Mouse (Mus musculus) heart, adult 8-10 months (tissue): Measurements from ENCODE around the gene Ngf. TPM values are rescaled to one million over a fixed set of nuclear protein-coding genes. Genes with fewer than 3 reads are reported as not detected.
A peak's percentile ranks its signal among the peaks of the same experiment; 100 is the strongest.

Experiments
- DNase-seq: peaks from one replicate; pipeline ENCODE4 v3.0.0; 2022; ENCODE audit warnings: low spot score
- total RNA-seq, 4 experiments: library from RNA; stranded (reverse); gene quantifications; 2 replicates each; pipeline ENCODE4 v1.2.4; 2022

Ngf gene
- total RNA-seq, 4 experiments from 2014 or later: 4.2 to 7.9 (median 6.4) TPM

GRCm38 (mm10) chr3:102507666-102508260, 38.0 kb downstream of the Ngf start:
- no peak for DNase-seq

GRCm38 (mm10) chr3:102508455-102508854, 38.7 kb downstream of the Ngf start:
- DNase-seq: no peak

- DNase-seq: no peak
Measured at GRCm38 (mm10) chr3:102509601-102510000, 39.9 kb downstream of the Ngf start.

GRCm38 (mm10) chr3:102516937-102517336, 47.2 kb downstream of the Ngf start:
- DNase-seq: no peak

GRCm38 (mm10) chr3:102521061-102521460, 51.3 kb downstream of the Ngf start:
- DNase-seq: no peak

GRCm38 (mm10) chr3:102523711-102524110, 54.0 kb downstream of the Ngf start:
- DNase-seq: no peak

- no peak for DNase-seq
Measured at GRCm38 (mm10) chr3:102524951-102525350, 55.2 kb downstream of the Ngf start.

GRCm38 (mm10) chr3:102525856-102526255, 56.1 kb downstream of the Ngf start:
- peak; percentile 49 for DNase-seq

GRCm38 (mm10) chr3:102526481-102526880, 56.8 kb downstream of the Ngf start:
- DNase-seq: peak; percentile 46

- DNase-seq: no peak
Measured at GRCm38 (mm10) chr3:102534744-102535143, 65.0 kb downstream of the Ngf start.

- DNase-seq: peak; percentile 43
Measured at GRCm38 (mm10) chr3:102543646-102544045, 73.9 kb downstream of the Ngf start.

GRCm38 (mm10) chr3:102547536-102547935, 77.8 kb downstream of the Ngf start:
- DNase-seq: no peak

- DNase-seq: no peak
Measured at GRCm38 (mm10) chr3:102553935-102554670, 84.4 kb downstream of the Ngf start.

- peak; percentile 19 for DNase-seq
Measured at GRCm38 (mm10) chr3:102556108-102556507, 86.4 kb downstream of the Ngf start.

- DNase-seq: no peak
Measured at GRCm38 (mm10) chr3:102556645-102557044, 86.9 kb downstream of the Ngf start.
